Mouse (Mus musculus) spleen, postnatal 10 days (tissue): ENCODE data around the gene Ppp4r3a.
"Not testable (repeated sequence)": the region's sequence is repeated elsewhere in the genome, so short reads cannot be mapped to it uniquely, and the experiment has no call there.

Experiments used
- DNase-seq, 2 experiments: peaks; one replicate each; pipeline ENCODE4 v3.0.0; 2021 to 2022; ENCODE audit warnings: low spot score in 2 of 2

Gene Ppp4r3a

DNA sequence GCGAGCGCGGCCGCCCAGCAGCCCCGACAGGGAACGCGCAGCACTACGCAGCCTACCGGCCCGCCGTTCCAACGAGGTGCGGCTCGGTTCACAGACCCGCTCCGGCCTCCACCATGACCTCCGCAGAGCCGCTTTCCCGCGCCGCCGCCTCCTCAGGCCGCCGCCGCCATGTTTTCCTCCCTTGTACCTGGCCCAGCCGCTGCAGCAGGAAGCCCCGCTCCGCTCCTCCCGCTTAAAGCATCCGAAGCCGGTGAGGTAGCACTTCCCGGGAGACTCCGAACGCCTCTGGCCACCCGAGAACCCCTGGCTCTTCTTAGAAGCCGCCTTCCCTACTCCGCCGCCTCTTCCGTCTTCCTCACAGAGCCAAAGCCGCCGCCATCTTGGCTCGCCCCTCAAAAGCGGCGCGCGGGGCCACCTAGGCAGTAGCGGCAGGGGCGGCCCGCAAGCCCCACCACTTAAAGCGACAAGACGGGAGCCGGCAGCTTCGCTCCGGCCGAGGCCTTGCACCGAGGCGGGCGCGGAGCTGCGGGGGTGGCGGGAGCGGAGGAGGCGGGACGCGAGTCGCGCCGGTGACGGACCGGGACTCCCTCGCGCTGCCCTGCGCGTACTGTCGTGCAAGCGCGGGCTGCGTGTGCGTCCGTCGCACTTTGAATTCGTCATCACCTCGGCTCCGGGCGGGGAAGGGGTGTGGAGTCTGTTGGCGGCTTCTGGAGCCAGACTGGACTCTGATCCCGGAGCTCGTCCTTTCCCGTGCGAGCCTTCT lies at the start of gene Ppp4r3a:
TSS of gene Ppp4r3a (minus strand) at position 627 of the 763 bp plus-strand sequence.
- peak; percentile 95 to 96 for DNase-seq

GRCm38 (mm10) chr12:101123013-101123412 lies 39.5 kb upstream of the Ppp4r3a start:
- no peak for DNase-seq

GRCm38 (mm10) chr12:101122066-101122465 lies 38.6 kb upstream of the Ppp4r3a start:
- DNase-seq = not testable (repeated sequence)

DNA sequence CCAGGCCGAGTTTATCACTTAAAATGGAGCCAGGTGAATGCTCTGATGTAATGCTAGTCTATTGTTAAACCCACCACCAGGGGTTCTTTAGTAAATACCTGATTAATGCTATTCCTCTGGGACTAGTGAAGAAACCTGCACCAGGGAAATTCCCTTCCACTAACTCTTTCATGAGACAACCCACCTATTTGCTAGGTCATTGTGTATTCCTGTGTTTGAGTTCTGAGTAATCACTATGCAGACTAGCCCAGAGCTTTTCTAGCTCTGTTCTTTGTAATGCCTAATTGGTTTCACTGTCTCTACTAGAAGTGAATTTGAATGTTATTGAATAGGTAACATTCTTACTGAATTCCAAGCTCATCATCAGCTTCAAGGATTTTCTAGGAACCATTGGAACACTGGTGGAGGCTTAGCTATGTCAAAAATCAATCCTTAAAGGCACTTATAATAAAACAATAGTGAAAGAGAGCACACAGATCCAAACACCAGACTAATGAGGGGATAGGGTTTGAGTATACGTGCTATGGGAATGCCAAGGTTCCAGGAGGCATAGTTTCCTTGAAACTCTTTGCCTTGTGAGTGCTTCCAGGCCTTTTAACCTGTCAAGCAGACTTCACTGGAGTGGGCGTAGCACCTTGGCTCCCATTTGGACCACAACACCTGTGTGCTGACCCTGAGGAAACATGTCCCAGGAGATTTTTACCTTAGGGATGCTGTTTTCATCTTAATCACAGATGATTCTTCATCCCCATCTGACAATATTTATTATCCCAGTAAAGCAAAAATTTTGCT lies 26.5 kb upstream of the Ppp4r3a start:
- DNase-seq = not testable (repeated sequence)

- no peak for DNase-seq
These were observed 24.2 kb upstream of the Ppp4r3a start for GRCm38 (mm10) chr12:101107722-101108121.

- no peak for DNase-seq
These were observed 22.1 kb upstream of the Ppp4r3a start for GRCm38 (mm10) chr12:101105571-101105970.

- peak; percentile 17 to 71 for DNase-seq
These were observed 19.1 kb upstream of the Ppp4r3a start for GRCm38 (mm10) chr12:101102648-101103047.

DNA sequence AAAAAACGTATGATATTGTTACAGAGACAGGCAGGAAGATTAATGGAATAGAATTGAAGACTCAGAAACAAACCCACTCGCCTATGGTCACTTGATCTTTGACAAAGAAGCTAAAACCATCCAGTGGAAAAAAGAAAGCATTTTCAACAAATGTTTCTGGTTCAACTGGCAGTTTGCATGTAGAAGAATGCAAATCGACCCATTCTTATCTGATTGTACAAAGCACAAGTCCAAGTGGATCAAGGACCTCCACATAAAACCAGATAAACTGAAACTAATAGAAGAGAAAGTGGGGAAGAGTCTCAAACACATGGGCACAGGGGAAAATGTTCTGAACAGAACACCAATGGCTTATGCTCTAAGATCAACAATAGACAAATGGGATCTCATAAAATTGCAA lies 10.2 kb upstream of the Ppp4r3a start:
- DNase-seq = not testable (repeated sequence)

GRCm38 (mm10) chr12:101089955-101090354 lies 6.5 kb upstream of the Ppp4r3a start:
- DNase-seq = no peak

- DNase-seq = no peak
These were observed 3.9 kb upstream of the Ppp4r3a start for GRCm38 (mm10) chr12:101087406-101087805.

GRCm38 (mm10) chr12:101084881-101085666 lies 1.6 kb upstream of the Ppp4r3a start:
- DNase-seq = no peak

- no peak for DNase-seq
These were observed 735 bp upstream of the Ppp4r3a start for GRCm38 (mm10) chr12:101084237-101084636.

DNA sequence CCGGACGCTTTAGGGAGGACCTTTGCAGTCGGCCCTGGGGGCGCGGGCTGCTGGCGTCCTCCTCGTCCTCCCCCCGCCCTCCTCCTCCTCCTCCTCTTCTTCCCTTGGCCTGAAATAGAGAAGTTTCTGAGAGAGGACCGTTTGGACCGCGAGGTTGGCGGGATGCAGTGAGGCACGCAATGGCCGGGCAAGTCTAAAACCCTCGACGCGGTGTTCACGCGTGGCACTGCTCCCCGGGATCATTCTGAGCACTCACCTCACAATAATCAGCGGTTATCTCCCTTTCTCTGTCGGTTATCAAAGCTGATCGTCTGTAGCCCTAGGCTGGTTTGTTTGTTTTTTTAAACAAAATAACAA lies 315 bp upstream of the Ppp4r3a start:
- no peak for DNase-seq

GRCm38 (mm10) chr12:101082296-101083075 lies 1.0 kb downstream of the Ppp4r3a start:
- peak; percentile 54 to 70 for DNase-seq

- DNase-seq = no peak
These were observed 5.5 kb downstream of the Ppp4r3a start for GRCm38 (mm10) chr12:101077955-101078354.

DNA sequence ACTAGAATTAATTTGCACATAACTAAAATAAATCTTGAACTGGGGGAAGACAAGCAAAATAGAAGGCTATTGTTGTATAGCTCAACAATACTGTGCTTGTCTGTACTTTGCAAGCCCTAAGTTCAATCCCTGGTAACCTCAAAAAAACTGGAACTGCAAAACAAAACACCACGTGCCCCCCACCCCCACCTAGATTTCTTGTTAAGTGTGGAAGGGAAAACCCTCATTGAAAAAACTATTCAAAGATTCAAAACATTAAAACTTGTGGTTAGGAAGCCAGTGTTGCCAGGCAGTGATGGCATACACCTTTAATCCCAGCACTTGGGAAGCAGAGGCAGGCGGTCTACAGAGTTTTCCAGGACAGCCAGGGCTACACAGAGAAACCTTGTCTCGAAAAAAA lies 8.1 kb downstream of the Ppp4r3a start:
- DNase-seq = no peak

DNA sequence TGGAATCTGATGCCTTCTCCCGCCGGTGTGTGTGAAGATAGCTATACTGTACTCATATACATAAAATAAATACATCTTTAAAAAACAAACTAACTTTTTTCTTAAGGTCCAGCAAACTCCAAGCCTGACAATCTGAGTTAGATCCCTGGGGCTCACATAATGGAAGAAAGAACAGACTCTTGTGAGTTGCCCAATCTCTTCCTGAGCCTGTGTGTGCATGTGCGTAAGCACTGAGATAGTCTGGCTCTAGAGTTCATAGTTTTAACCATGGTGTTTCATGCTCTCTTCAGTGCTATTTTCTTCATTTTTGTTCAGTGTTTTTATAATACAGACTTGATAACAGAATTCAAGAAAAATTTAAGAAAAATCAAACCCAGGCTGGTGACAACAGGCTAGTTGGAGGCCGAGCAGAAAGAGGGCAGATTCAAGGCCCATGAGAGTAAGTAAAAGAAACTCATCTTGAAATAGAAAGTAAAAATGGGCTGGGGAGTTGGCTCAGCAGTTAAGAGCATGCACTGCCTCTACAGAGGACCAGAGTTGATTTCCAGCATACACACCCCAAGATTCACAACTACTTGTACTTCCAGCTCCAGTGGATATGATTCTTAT lies 8.6 kb downstream of the Ppp4r3a start:
- DNase-seq = no peak

GRCm38 (mm10) chr12:101069813-101070212 lies 13.7 kb downstream of the Ppp4r3a start:
- DNase-seq = no peak

- DNase-seq = no peak
These were observed 17.2 kb downstream of the Ppp4r3a start for GRCm38 (mm10) chr12:101066329-101066728.

GRCm38 (mm10) chr12:101039956-101040355 lies 43.5 kb downstream of the Ppp4r3a start:
- no peak for DNase-seq
